Mouse (Mus musculus) kidney, adult 2 months (tissue): ENCODE results near the gene Grem2. TPM values are rescaled to one million over a fixed set of nuclear protein-coding genes. Genes with fewer than 3 reads are reported as not detected.
A peak's percentile ranks its signal among the peaks of the same experiment; 100 is the strongest.

ENCODE experiments used
- DNase-seq: peaks from one replicate; pipeline ENCODE4 v3.0.0; 2021
- H3K27ac ChIP-seq: fragments of 200-500 bp; 2 replicates; pipeline ENCODE4 v1.5.1; 2012; ENCODE audit warnings: low read depth, low read length, control low read depth, inconsistent platforms; ENCODE audit not compliant: insufficient read depth
- H3K27me3 ChIP-seq: fragments of 200-500 bp; replicated peaks from 2 replicates; pipeline ENCODE4 v1.6.1; 2012; ENCODE audit warnings: mild to moderate bottlenecking, moderate library complexity, low read length, inconsistent platforms; ENCODE audit not compliant: control insufficient read depth, insufficient read depth
- H3K36me3 ChIP-seq: fragments of 200-500 bp; 2 replicates; pipeline ENCODE4 v1.6.1; 2012; ENCODE audit warnings: mild to moderate bottlenecking, moderate library complexity, low read length, inconsistent platforms; ENCODE audit not compliant: control insufficient read depth, insufficient read depth
- H3K4me1 ChIP-seq: fragments of 200-500 bp; 2 replicates; pipeline ENCODE4 v1.6.1; 2011; ENCODE audit warnings: low read length; ENCODE audit not compliant: control insufficient read depth, insufficient read depth
- H3K4me3 ChIP-seq: fragments of 200-500 bp; 2 replicates; pipeline ENCODE4 v1.5.1; 2011; ENCODE audit warnings: mild to moderate bottlenecking, low read depth, low read length, control low read depth; ENCODE audit not compliant: insufficient read depth
- CTCF ChIP-seq: fragments of 200-500 bp; conservative IDR thresholded peaks from 2 replicates; pipeline ENCODE4 v1.5.1; 2011; ENCODE audit warnings: low read depth, mild to moderate bottlenecking, control low read depth, low read length, moderate library complexity, mixed read lengths; ENCODE audit not compliant: insufficient read depth, insufficient read length
- POLR2A ChIP-seq: fragments of 200-500 bp; IDR thresholded peaks from one replicate; pipeline ENCODE4 v1.6.1; 2011; ENCODE audit warnings: low read depth, low read length, control low read depth
- WGBS: fragments of 180-500 bp; shearing (Covaris S2); methylation state at CpG from one replicate; pipeline ENCODE4 v1.1.7; 2018; 5-methylcytosine and 5-hydroxymethylcytosine counted together
- polyA plus RNA-seq: library from polyadenylated mRNA; depleted of rRNA; stranded (reverse); fragments of >200 nt; gene quantifications from 2 replicates; pipeline ENCODE4 v1.2.3, GENCODE M21; 2012

Grem2 gene
- polyA plus RNA-seq, 1 experiment: 4.9 TPM

DNA sequence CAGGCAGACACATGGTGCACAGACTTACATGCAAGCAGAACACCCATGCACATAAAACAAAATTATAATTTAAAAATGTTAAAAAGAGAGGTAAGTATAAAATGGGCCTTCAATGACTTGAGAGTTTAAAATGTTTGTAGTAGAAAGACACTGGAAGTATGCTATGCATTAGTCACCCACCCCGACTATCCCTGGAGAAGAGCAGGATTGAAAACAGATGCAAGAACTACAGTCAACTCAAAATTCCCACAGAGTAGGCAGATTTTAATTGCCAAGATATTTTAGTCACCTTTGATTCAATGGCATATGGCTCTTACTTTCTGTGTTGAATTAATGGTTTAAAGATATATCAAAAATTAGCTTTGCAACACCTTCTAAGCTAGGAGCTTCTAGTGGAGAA is 39.1 kb downstream of the Grem2 start:
- Histone ChIP-seq H3K4me3 (no peak overlapping the region), H3K27me3 (no peaks in the 10 kb centered on the region), H3K4me1 (no peaks in the 10 kb centered on the region), H3K36me3 (no peaks in the 10 kb centered on the region), H3K27ac (no peak overlapping the region)
- DNase-seq: no peak
- WGBS: 91% methylated on average over 1 of the region's 1 CpGs
- TF ChIP-seq CTCF (no peak), POLR2A (no peak)

DNA sequence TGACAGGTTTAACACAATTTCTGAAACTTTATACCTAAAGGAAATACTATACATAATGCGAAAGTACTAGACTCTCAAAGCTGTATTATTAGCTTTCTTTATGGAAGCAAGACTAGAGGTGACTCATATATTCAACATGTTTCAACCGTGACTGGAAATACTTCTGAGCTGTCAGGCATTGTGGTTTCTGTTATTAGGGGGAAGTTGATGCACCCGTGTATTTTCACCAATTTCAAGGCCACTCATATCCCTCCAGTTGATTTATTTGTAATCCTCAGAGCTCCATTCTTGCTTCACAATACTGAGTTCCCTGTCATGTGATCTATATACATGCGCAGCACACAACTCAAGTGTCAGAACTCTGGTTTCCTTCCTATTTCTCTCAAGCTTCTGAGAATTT is 46.4 kb downstream of the Grem2 start:
- 60% methylated on average over 4 of the region's 4 CpGs for WGBS
- no peak for TF ChIP-seq POLR2A
- no peak for TF ChIP-seq CTCF
- DNase-seq: no peak
- H3K4me3 ChIP-seq: no peak overlapping the region
- no peaks in the 10 kb centered on the region for H3K36me3 ChIP-seq
- H3K27me3 ChIP-seq: no peaks in the 10 kb centered on the region
- H3K4me1 ChIP-seq: no peaks in the 10 kb centered on the region
- no peak overlapping the region for H3K27ac ChIP-seq

DNA sequence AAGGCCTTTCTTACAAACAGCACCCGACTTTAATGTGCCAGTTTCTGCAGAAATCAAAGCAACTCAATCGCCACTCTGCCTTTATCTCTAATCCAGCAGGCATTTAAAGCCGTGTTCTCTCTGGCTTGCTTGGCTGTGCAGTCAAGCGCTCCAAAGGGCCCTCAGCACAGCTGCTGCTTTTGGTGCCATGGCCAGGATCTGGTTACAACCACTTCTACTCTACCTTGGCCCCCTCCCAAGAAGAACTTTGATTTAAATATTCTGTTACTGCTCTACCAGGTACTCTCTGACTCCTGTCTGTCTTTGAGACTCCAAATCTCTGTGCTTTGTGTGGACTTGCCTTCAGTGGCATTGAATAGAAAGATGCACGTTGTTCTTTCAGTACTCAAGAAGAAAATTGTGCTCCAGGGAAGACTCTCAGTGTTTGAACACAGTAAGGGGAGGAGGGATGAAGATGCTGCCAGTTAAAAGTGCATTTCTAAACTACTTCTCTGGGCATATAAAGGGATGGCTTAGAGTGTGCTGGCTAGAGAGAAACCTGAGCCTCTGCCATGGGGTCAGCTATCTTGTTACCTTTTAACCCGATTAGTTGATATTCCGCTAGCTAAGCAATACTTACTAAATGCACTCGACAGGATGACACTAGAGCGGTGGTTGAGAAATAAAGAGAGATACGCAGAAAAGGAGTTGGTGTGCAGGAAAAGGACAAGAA is 61.1 kb downstream of the Grem2 start:
- peak; percentile 62 for DNase-seq
- no peaks in the 10 kb centered on the region for H3K36me3 ChIP-seq
- no peaks in the 10 kb centered on the region for H3K4me1 ChIP-seq
- WGBS: 41% methylated on average over 10 of the region's 10 CpGs
- H3K27me3 ChIP-seq: no peaks in the 10 kb centered on the region
- H3K4me3 ChIP-seq: no peak overlapping the region
- H3K27ac ChIP-seq: no peak overlapping the region
- no peak for TF ChIP-seq POLR2A
- no peak for TF ChIP-seq CTCF

DNA sequence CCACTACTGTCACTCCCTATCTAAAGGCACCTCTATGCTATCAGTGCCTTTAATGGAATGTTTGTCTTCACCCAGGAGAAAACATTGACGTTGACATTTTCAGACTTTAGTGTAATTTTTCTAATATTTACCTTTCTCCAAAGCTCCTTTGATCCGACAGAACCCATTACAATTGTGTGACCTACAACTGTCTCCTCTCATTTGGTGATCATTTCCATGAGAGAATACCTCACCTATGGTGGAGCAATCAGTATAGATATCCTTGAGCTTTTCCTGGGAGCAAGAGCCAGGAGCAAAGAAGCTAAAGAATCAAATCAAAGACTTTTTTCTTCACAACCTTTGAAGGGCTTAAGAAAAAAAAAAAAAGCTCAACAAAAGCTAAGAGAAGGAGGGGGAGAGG is 65.4 kb downstream of the Grem2 start:
- Histone ChIP-seq H3K4me1 (no peaks in the 10 kb centered on the region), H3K36me3 (no peaks in the 10 kb centered on the region), H3K27ac (no peak overlapping the region), H3K27me3 (no peaks in the 10 kb centered on the region), H3K4me3 (no peak overlapping the region)
- no peak for DNase-seq
- no peak for TF ChIP-seq POLR2A
- no peak for TF ChIP-seq CTCF
- WGBS: 79% methylated on average over 2 of the region's 2 CpGs

DNA sequence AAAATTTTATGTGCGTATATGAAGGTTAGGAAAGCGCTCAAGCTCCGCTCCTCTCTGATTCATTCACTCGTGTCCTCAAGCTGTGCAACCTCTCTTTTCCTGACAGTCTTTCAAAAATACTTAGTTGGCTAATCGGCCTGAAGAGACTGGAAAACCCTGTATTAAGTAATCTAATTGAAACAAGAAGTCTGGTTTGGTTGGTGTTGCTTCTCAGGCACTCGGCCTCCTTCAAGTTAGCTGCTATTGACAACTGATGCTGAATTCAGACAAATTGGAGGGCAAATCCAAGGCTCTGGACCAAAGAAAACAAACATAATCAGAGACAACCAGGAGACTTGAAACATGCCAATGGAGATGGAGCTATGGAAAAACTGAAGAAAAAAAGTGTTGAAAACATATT is 76.8 kb downstream of the Grem2 start:
- H3K27ac ChIP-seq: no peak overlapping the region
- 82% methylated on average over 6 of the region's 6 CpGs for WGBS
- H3K27me3 ChIP-seq: no peaks in the 10 kb centered on the region
- H3K4me1 ChIP-seq: no peaks in the 10 kb centered on the region
- H3K4me3 ChIP-seq: no peak overlapping the region
- no peaks in the 10 kb centered on the region for H3K36me3 ChIP-seq
- no peak for TF ChIP-seq POLR2A
- TF ChIP-seq CTCF: no peak
- DNase-seq: no peak

DNA sequence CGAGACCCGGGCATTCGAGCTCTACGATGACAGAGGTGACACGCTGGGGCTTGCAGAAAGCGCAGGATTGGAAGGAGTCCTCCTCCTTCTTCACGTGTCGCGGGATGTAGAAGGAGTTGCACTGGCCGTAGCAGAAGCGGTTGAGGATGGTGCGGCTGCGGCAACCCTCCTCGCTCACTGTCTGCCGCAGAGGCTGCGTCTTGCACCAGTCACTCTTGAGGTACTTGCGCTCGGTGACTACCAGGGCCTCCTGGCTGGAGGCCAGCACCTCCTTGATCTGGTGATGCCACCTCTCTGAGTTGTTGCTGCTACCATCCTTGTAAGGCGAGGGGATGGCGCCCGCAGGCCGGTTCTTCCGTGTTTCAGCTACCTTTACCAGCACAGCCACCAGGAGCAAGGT is 84.8 kb downstream of the Grem2 start:
- H3K4me3 ChIP-seq: no peak overlapping the region
- TF ChIP-seq POLR2A (no peak), CTCF (no peak)
- no peaks in the 10 kb centered on the region for H3K27me3 ChIP-seq
- WGBS: 94% methylated on average over 23 of the region's 23 CpGs
- no peaks in the 10 kb centered on the region for H3K4me1 ChIP-seq
- no peak overlapping the region for H3K27ac ChIP-seq
- H3K36me3 ChIP-seq: no peaks in the 10 kb centered on the region
- DNase-seq: no peak

DNA sequence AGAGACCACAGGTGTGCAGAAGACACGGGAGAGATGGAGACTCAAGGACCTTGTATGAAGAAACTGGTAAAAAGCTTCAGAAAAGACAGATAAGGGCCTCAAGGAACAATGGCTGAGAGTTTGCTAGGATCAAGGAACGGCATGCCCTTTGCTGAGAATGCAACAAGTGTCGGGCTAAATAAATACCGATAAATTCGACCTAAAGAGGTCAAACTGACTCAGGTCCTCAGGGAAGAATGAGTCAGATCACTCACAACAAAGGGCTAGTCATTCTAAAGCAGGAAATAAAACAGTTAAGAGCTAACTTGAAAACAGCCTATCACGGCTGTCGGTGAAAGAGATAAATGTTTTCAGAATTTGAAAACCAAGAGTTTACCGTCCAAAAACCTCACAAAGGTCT is 95.1 kb downstream of the Grem2 start:
- DNase-seq: no peak
- Histone ChIP-seq H3K36me3 (no peaks in the 10 kb centered on the region), H3K4me3 (no peak overlapping the region), H3K27me3 (no peaks in the 10 kb centered on the region), H3K4me1 (no peaks in the 10 kb centered on the region), H3K27ac (no peak overlapping the region)
- TF ChIP-seq CTCF: no peak
- no peak for TF ChIP-seq POLR2A
- 42% methylated on average over 8 of the region's 8 CpGs for WGBS
